Mouse (Mus musculus) MEL-GATA-1-ER (cell line): ENCODE results near the gene Zmym6.
A peak's percentile ranks its signal among the peaks of the same experiment; 100 is the strongest.
"Not testable (repeated sequence)": the region's sequence is repeated elsewhere in the genome, so short reads cannot be mapped to it uniquely, and the experiment has no call there.

Experiments used
- DNase-seq: peaks from one replicate; pipeline ENCODE4 v3.0.0-alpha.2; 2012; ENCODE audit warnings: low read depth; ENCODE audit errors: extremely low read depth

Zmym6 gene

DNA sequence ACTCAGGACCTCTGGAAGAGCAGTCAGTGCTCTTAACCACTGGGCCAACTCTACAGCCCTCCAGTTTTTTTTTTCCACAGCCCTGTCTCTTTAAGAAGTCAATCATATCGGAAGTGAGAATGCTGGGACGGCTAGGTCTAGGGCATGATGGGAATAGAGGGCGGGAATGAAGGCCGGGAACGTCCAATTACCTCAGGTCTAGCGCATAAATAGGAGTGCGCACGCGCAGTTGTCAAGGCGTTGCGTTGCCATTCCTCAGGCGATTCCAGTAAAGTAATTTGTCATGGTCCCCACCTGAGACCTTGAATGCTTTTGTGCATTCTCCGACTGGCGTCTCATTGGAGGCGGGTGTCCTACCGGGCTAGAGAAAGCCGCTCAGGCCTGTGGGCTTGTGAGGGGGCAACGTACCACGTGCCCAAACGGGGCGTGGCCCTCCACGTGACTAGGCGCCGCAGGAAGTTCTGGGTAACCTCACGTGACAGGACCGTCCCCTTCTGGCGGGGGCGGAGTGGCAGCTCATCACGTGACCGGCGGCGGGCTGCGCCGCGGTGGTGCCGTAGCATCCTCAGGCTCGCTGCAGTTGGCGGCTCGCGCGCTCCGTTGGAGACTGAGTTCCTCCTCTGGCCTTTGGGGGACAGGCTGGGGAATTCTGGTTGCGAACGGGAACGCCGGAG, at the start of gene Zmym6:
Zmym6 (plus strand) TSS at position 509 of the 674 bp plus-strand sequence.
- no peak for DNase-seq

DNA sequence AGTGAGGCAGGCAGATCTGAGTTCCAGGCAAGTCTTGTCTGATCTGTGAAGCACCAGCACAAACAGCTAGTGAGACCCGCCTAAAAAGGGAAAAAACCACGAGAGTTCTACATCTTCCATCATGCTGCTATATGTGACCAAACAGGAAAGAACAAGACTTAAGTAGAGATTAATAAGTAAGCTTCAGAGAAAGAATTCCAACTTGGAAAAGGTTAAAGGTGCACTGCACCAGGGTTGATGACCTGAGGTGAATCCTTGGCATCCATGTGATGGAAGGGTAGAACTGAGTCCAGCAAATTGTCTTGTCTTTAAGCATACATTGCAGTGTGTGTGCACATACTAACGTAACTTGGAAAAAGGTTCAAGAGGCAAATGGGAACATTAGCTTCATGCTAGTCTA, 40.0 kb upstream of the Zmym6 start:
- DNase-seq = no peak

DNA sequence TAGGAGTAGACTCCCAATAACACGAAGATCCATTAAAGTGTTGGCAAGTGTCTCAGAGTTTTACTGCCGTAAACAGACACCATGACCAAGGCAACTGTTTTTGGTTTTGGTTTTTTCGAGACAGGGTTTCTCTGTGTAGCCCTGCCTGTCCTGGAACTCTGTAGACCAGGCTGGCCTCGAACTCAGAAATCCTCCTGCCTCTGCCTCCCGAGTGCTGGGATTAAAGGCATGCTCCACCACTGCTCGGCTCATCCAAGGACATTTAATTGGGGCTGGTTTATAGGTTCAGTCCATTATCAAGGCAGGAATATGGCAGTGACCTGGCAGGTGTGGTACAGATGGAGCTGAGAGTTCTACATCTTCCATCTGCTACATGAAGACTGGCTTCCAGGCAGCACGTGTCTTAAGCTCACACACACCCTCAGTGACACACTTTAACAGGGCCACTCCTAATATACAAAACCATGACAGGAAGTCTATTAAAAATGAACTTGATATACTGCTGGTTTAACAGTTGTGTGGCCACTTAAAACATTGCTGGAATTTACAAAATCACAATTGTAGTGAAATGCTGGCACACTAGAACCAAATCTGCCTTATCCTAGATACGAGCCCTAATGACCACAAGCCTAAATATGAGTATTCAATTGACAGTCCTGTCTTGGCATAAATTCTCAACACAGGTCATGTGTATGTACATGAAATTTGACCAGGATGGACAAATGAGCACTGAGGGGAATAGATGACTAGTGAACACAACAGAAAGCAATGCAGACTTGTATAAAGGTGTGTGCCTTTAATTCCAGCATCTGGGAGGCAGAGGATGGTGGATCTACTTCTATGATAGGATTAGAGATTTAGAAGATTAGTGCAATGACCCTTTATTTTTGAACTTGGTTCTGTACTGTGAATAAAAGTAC, 39.0 kb upstream of the Zmym6 start:
- DNase-seq = no peak

GRCm38 (mm10) chr4:127038828-127039349, 38.3 kb upstream of the Zmym6 start:
- DNase-seq = no peak

GRCm38 (mm10) chr4:127039871-127040483, 37.2 kb upstream of the Zmym6 start:
- DNase-seq = no peak

GRCm38 (mm10) chr4:127043540-127043939, 33.6 kb upstream of the Zmym6 start:
- no peak for DNase-seq

DNA sequence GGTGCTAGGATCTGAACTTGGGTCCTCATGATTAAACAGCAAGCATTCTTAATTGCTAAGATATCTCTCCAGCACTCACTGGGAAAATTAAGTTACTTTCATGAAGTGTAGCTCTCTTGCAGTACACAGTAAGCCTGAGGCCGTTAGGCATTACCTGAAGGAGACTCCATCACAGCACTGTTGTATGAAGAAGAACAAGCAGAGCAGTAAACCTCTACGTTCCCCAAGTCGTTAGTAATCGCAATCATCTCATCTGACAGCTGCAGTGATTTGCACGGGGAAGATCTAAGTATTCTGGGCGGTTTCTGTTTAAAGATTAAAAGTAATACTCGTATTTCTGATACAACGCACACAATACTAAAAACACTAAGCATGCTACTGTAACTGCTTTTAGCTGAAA, 26.1 kb upstream of the Zmym6 start:
- no peak for DNase-seq

GRCm38 (mm10) chr4:127053071-127053470, 24.1 kb upstream of the Zmym6 start:
- no peak for DNase-seq

DNA sequence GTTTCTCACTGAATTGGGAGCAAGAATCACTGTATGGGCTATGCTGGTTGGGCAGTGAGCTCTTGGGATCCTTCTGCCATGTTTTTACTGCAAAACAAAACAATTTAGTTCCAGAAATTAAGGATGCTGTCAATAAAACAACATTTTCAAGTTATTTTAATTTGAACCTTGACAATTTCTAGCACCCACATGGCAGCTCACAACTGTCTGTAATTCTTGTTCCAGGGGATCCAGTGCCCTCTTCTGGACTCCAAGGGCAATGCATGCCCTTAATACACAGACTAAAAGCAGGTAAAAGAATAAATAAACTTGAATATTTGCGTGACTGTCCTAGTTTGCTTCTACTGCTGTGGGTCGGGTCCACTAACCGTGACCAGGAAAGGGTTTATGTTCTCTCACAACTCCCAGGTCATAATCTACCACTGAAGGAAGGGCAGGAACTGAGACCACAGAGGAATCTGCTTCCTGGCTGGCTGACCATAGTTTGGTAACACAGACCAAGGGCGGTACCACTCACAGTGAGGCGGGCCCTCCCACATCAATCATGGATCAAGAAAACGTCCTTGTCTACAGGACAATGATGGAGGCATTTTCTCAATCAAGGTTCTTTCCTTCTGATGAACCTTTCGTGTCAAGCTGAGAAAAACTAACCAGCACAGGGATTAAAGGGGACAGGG, 22.5 kb upstream of the Zmym6 start:
- DNase-seq = no peak

DNA sequence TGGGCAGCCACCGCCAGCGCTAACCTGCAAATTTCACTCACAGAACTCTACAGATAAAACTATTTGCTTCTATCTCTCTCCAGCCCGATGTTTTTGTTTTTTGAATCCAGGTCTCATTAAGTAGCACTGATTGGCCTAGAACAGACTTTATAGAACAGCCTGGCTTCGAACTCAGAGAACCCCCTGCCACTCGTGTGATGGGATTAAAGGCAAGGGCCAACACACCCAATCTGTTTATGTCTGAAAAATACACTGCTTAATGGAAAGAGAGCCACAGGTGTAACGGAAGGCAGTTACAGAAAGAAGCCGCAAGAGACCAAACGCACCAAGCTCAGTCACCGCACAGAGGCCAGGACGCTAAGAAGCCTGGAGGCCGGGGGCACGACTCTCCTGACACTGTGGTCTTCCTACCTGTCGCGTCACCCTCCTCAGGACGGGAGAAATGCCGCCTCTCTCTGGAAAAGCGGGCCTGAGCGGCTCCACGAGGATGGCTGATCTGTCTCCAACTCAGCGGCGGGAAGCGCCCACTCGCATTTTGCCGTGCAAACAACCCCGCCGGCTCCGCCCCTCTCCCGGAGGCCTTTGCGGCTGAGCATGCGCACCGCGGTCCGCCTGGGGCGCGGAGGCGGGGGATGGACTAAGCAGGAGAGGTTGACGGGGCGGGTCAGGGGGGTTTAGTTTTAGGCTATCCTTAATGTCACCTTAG, 16.4 kb upstream of the Zmym6 start, which contains the start of gene Zmym1:
Zmym1 (minus strand) TSS at position 568 of the 706 bp plus-strand sequence.
- DNase-seq = peak; percentile 56

GRCm38 (mm10) chr4:127064051-127064450, 13.1 kb upstream of the Zmym6 start:
- no peak for DNase-seq

DNA sequence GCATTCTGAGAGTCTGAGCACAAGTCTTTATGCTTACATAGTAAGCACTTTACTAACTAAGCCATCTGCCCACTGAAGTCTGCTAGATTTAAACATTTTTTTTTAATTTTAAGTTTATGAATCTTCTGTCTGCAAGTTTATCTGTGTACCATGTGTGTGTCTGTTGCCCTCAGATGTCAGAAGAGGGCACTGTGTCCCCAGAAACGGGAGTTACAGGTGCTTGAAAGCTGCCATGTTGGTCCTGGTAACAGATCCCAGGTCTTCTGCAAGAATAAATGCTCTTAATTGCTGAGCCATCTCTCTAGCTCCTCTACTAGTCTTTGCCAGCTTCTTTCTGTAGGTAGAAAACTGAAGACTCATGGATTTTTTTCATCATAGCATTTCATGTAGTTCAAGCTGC, 2.3 kb upstream of the Zmym6 start:
- DNase-seq = no peak

DNA sequence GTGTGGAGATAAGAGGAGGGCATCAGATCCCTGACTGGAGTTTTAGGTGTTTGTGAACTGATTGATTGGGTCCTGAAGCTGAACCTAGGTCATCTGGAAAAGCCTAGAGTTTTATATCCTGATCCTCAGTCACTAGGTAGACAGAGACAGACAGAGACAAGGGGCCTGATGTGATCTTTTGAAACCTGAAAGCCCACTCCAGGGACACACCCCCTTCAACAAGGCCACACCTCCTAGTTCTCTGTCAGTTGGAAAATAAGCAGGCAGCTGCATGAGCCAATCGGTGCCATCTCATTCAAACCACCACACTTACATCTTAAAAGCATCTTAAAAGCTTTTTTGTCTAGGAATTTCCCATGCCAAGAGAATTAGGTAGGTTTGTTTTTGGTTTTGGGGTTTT, 3.6 kb downstream of the Zmym6 start:
- no peak for DNase-seq

DNA sequence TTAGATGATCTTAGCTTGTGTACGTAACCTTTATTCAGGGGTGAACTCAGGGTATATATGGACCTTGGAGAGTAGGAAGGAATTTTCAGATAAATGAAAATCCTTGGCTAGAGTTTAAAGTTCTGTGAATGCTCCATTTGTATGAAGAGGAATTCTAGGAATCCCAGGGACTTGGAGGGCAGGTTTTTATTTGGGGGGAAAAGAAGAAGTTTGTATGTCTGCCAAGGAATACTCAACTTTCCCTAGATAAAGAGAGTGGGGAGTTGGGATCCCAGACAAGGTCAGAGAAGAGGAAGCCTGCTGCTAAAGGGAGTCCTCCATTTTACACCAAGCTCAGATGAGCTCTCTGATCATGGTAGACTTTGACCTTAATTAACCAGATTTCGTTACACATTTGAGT, 5.9 kb downstream of the Zmym6 start:
- DNase-seq = no peak

DNA sequence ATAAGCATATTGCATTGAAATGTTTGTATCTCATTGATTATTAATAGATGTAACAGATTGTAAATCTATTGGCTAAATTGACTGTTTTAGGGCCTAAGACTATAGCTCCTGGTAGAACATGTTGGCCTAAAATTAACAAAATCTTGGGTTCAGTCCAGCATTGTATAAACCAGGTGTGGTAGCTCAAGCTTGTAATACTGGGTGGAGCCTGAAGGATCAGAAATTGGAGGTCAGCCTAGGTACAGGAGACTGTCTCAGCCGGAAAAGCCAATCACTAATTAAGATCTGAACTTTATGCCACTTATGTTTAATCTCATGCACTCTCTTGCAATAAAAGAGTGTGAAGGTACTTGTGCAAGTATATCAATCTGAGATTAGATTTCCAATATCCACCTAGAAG, 8.6 kb downstream of the Zmym6 start:
- DNase-seq = no peak

DNA sequence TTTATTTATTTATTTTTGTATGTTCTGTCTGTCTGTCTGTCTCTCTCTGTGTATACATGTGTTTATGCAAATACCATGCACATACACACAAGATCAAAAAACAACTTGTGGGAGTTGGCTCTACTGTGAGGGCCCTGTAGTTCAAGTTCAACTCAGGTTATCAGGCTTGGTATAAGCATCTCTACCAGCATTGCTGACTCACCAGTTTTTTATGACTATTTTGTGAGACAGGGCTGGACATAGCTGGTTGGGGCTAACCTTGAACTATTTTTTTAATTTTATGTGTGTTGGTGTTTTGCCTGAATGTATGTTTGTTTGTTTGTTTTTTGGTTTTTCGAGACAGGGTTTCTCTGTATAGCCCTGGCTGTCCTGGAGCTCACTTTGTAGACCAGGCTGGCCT, 14.0 kb downstream of the Zmym6 start:
- DNase-seq = no peak

GRCm38 (mm10) chr4:127095090-127095489, 17.9 kb downstream of the Zmym6 start:
- no peak for DNase-seq

GRCm38 (mm10) chr4:127099552-127099951, 22.4 kb downstream of the Zmym6 start:
- DNase-seq = not testable (repeated sequence)

- DNase-seq = no peak
These were observed 30.4 kb downstream of the Zmym6 start for GRCm38 (mm10) chr4:127107566-127107965.

DNA sequence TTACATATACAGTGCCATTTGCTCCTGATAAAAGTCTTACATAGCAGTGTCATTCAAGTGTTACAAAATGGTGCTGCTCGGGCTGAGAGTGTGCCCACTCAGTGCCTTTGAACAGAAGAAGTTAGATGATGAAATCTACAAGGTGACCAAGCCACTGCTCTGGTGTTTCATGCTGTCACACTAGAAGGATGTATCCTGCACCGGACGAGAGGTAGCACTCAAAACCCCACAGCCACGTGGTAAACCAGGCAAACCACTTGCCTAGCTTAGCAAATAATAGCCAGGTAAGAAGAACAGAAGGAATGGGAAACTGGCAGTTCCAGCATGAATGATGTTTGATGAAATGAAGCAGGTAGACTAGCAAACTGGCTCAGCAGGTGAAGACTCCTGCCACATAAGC, 33.4 kb downstream of the Zmym6 start:
- DNase-seq = no peak

GRCm38 (mm10) chr4:127123391-127123790, 46.2 kb downstream of the Zmym6 start, which contains the start of gene Tmem35b:
TSS of gene Tmem35b (plus strand) at chr4:127123691.
- DNase-seq = no peak
